Mouse (Mus musculus): ENCODE measurements around the gene Lep.

DNA sequence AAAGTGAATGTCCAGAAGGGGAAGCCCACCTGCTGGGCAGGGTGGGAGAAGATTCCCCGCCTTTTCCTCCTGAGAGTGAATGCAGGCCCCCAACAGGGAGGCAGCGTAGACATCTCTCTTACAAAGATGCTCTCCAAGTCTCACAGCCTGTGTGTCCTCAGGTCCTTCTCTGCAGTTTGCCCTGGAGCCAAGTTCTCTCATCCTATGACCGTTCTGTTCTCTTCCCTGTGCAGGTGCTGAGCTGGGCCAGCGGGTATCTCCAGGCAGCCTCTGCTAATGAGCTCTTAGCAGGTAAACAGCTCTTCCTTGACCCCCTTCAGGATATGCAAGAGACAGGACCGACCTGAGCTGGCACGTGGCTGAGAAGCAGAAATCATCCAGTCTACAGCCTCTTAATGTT lies 38.5 kb upstream of the Lep start:
- no peak for TF ChIP-seq POLR2A (IDR thresholded peaks at IDR 0.05; ENCODE audit: borderline replicate concordance, low read depth, low read length)
- TF ChIP-seq CTCF (IDR thresholded peaks at IDR 0.05; ENCODE audit: low read depth, low read length) = no peak
